Mouse (Mus musculus) hindbrain, embryonic 14.5 days (tissue): ENCODE results near the gene Spata13. TPM values are rescaled to one million over a fixed set of nuclear protein-coding genes. Genes with fewer than 3 reads are reported as not detected.

ENCODE experiments used
- ATAC-seq: fragments of 200-750 bp; cut with Nextera tagmentation; 2 replicates; pipeline ENCODE4 v1.8.0; 2017; ENCODE audit warnings: moderate number of reproducible peaks, mild to moderate bottlenecking, moderate TSS enrichment, moderate library complexity; ENCODE audit not compliant: low FRiP score
- DNase-seq: peaks from one replicate; pipeline ENCODE4 v3.0.0-alpha.2; 2015; ENCODE audit warnings: low spot score
- H3K27ac ChIP-seq: fragments of 300-500 bp; sonication (generic); 2 replicates; pipeline ENCODE4 v1.5.1; 2014; ENCODE audit warnings: mild to moderate bottlenecking, moderate library complexity
- H3K27me3 ChIP-seq: fragments of 300-500 bp; sonication (generic); 2 replicates; pipeline ENCODE4 v1.6.1; 2014; ENCODE audit warnings: mild to moderate bottlenecking, low read length, mixed read lengths; ENCODE audit not compliant: control insufficient read depth, insufficient read depth
- H3K36me3 ChIP-seq: fragments of 300-500 bp; sonication (generic); replicated peaks from 2 replicates; pipeline ENCODE4 v1.6.1; 2014; ENCODE audit not compliant: control insufficient read depth, insufficient read depth
- H3K4me1 ChIP-seq: fragments of 300-500 bp; sonication (generic); replicated peaks from 2 replicates; pipeline ENCODE4 v1.6.1; 2014; ENCODE audit warnings: antibody characterized with exemption, low read length, mixed read lengths; ENCODE audit not compliant: control insufficient read depth, insufficient read depth
- H3K4me2 ChIP-seq: fragments of 300-500 bp; sonication (generic); replicated peaks from 2 replicates; pipeline ENCODE4 v1.6.1; 2014; ENCODE audit warnings: mild to moderate bottlenecking, moderate library complexity
- H3K4me3 ChIP-seq: fragments of 300-500 bp; sonication (generic); replicated peaks from 2 replicates; pipeline ENCODE4 v1.5.1; 2014; ENCODE audit warnings: mild to moderate bottlenecking, low read length
- H3K9ac ChIP-seq: fragments of 300-500 bp; sonication (generic); 2 replicates; pipeline ENCODE4 v1.6.1; 2014
- H3K9me3 ChIP-seq: fragments of 300-500 bp; sonication (generic); 2 replicates; pipeline ENCODE4 v1.6.1; 2016; ENCODE audit warnings: low read length; ENCODE audit not compliant: control insufficient read depth
- WGBS: fragments of 180-500 bp; shearing (Covaris S2); extraction: QIAGEN DNeasy Blood & Tissue Kit; methylation state at CpG from one replicate; pipeline ENCODE4 v1.1.7; 2014; 5-methylcytosine and 5-hydroxymethylcytosine counted together
- polyA plus RNA-seq: library from polyadenylated mRNA; unstranded; fragments of >200 nt; fragmentation: Nextera tagmentation; extraction: Ambion mirVana; gene quantifications from 2 replicates; pipeline ENCODE4 v1.2.1, GENCODE M21; 2014

Spata13 gene
- polyA plus RNA-seq, 1 experiment from 2014 or later, result 26.2 TPM

DNA sequence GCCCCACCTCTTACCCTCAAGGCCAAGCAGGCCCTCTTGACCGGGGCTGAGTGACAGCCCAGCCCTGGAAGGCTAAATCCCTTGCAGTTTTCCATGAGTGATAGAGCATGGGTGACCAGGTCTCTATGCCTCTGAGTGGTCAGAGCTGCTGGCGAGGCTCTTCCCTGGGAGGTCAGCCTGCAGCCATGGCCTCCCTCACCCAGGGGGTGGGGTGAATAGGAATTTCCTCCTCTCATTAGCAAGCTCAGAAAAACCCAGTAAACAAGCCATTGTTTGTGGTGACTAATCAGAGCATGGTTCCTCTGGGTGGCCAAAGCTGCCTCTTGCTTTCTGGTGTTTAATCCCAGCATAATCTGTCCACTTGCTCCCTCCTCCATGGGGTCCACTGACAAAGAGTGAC, 131.2 kb downstream of the Spata13 start:
- Histone ChIP-seq H3K4me1 (no peaks in the 10 kb centered on the region; the same call in 1 of the 2 replicates), H3K27me3 (no peaks in the 10 kb centered on the region), H3K4me2 (no peak overlapping the region), H3K9me3 (no peaks in the 10 kb centered on the region), H3K9ac (no peak overlapping the region), H3K27ac (no peak overlapping the region), H3K36me3 (peaks cover 9% of the 10 kb centered on the region; the same call in 1 of the 2 replicates), H3K4me3 (no peak overlapping the region)
- WGBS, result 67% methylated on average over 2 of the region's 2 CpGs
- DNase-seq (no peak), ATAC-seq (no peak)

DNA sequence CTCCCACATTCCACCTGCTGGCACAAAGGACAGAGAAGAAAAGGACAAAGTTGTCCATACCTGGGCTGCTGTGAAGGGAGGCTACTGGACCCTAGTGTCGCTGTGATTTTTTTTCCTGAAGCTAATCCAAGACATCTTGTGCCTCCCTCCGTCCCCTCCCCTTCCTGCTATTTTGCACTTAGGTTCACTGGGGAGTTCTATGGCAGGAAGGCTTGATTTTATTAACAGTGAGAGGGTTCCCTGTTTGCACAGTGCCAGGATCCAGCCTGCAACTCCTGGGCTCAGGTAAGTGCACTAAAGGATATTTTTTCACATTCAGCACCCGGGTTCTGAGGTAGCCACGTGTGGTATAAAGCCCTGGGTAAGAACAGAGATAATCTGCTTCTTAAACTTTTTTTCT, 134.1 kb downstream of the Spata13 start, which contains the start of gene C1qtnf9:
Gene C1qtnf9, plus strand, starts transcription at position 251 of the 400 bp plus-strand sequence.
- no peak within 1 kb of the TSS for H3K9ac ChIP-seq
- H3K36me3 ChIP-seq, result no peaks in the 10 kb centered on the region
- no peaks in the 10 kb centered on the region; the same call in none of the 2 replicates for H3K4me1 ChIP-seq
- no peaks in the 10 kb centered on the region for H3K9me3 ChIP-seq
- ATAC-seq (no peak), DNase-seq (no peak)
- H3K4me2 ChIP-seq, result no peak within 1 kb of the TSS
- no peaks in the 10 kb centered on the region for H3K27me3 ChIP-seq
- 76% methylated on average over 4 of the region's 4 CpGs for WGBS
- H3K4me3 ChIP-seq, result no peak within 1 kb of the TSS
- no peak within 1 kb of the TSS for H3K27ac ChIP-seq

DNA sequence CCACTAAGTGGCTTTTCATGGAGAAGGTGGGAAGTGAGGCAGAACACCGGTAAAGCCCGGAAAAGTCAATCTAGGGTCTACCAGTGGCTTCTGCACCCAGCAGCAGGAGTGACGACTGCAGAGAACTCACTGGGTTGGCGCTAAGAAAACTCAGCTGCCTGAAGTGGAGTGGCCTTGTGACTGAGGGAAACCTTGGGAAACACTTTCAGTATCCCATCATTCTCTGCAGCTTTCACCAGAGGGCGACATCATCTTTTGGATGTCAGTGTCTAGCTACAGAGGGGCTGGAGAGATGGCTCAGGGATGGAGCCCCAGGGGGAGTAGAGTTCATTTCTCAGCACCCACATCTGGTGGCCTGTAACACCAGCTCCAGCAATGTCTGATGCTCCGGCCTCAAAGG, 135.5 kb downstream of the Spata13 start:
- Histone ChIP-seq H3K36me3 (no peaks in the 10 kb centered on the region), H3K4me2 (no peak overlapping the region), H3K4me1 (no peaks in the 10 kb centered on the region; the same call in none of the 2 replicates), H3K9ac (no peak overlapping the region), H3K4me3 (no peak overlapping the region), H3K27ac (no peak overlapping the region), H3K27me3 (no peaks in the 10 kb centered on the region), H3K9me3 (no peaks in the 10 kb centered on the region)
- WGBS, result 45% methylated on average over 6 of the region's 6 CpGs
- DNase-seq, result no peak
- ATAC-seq, result no peak

DNA sequence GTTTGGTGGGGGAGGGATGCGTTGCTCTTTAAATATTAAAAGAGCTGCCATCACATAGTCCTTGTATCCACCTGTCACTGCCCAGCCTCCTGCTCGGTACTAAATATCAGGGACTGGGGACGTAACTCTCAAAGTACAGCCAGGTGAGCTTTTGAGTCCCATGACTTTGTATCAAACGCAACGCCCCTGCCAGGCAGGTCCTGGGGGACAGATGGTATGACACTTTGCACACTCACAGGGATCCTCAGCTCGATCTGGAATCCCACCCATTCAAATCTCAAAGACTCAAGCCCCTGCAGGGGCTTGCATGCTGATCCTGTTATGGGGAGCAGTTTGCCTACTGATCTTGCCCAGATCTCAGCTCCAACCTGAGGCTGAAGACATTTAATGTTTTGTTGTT, 136.8 kb downstream of the Spata13 start:
- WGBS, result 81% methylated on average over 6 of the region's 6 CpGs
- no peak overlapping the region for H3K27ac ChIP-seq
- H3K36me3 ChIP-seq, result no peaks in the 10 kb centered on the region
- H3K4me2 ChIP-seq, result peak overlapping the region; percentile 57; the same call in 1 of the 2 replicates
- H3K4me1 ChIP-seq, result no peaks in the 10 kb centered on the region; the same call in 1 of the 2 replicates
- H3K27me3 ChIP-seq, result no peaks in the 10 kb centered on the region
- no peaks in the 10 kb centered on the region for H3K9me3 ChIP-seq
- no peak overlapping the region for H3K4me3 ChIP-seq
- peak overlapping the region; percentile 62; the same call in 1 of the 2 replicates for H3K9ac ChIP-seq
- DNase-seq (no peak), ATAC-seq (peak; percentile 21)

DNA sequence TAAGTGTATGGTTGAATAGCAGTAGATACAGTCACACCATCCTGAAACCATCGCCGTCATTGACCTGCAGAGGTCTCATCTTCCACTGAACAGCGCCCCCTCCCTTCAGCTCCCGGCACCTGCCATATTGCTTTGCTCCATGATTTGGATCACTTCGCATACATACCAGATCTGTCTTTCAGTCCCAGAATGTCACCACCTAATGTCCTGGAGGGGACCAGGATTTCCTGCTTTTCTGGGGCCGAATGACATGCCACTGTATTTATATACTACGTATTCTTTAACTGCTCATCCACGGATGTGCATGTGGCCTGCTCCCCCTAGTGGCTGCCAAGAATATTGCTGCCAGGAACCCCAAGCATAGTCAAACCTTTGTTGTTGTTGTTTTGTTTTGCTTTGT, 137.3 kb downstream of the Spata13 start:
- 6% methylated on average over 8 of the region's 8 CpGs for WGBS
- Histone ChIP-seq H3K27ac (no peak overlapping the region), H3K4me2 (peak overlapping the region; percentile 57), H3K36me3 (no peaks in the 10 kb centered on the region), H3K4me3 (peak overlapping the region; percentile 32), H3K9me3 (no peaks in the 10 kb centered on the region), H3K4me1 (no peaks in the 10 kb centered on the region; the same call in 1 of the 2 replicates), H3K9ac (peak overlapping the region; percentile 62), H3K27me3 (no peaks in the 10 kb centered on the region)
- peak; percentile 86 for ATAC-seq
- peak; percentile 84 for DNase-seq

DNA sequence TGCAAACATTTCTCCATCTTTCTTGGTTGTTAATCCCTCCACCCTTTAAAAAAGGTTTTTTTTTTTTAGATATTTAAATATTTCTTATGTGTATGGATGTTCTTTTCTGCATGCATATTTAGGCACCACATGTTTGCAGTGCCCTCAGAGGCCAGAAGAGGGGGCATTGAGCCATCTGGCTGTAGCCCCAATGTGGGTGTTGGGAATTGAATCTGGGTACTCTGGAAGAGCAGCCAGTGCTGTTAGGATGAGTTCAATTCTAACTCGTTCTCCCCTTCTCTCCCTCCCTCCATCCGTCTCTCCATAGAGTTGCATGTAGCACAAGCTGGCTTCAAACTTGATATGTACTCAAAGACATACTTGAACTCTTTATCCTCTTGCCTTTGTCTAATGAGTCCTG, 139.7 kb downstream of the Spata13 start:
- Histone ChIP-seq H3K4me2 (no peak overlapping the region), H3K4me1 (no peaks in the 10 kb centered on the region; the same call in 1 of the 2 replicates), H3K27ac (no peak overlapping the region), H3K27me3 (no peaks in the 10 kb centered on the region), H3K9me3 (no peaks in the 10 kb centered on the region), H3K4me3 (no peak overlapping the region), H3K36me3 (no peaks in the 10 kb centered on the region), H3K9ac (no peak overlapping the region)
- WGBS, result 83% methylated on average over 2 of the region's 2 CpGs
- no peak for ATAC-seq
- no peak for DNase-seq

DNA sequence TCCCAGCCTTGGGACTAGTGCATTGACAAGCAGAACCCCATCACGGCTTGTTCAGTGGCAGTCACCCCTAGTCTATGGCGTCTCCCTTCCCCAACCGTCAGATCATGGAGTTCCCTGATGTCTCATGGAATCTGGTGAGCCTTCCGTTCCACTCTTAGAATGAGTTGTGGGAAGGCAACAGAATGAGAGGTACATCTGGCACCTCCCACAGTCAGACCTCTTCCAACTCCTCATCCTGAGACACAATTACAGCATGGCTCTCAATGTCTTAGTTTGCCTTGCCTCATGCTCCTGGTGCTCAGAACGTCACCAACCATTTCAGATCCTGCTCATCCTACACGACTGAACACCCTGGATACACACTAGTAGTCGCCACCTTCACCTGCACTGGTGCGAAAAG, 142.7 kb downstream of the Spata13 start:
- Histone ChIP-seq H3K27me3 (no peaks in the 10 kb centered on the region), H3K9me3 (no peaks in the 10 kb centered on the region), H3K4me1 (no peaks in the 10 kb centered on the region), H3K36me3 (no peaks in the 10 kb centered on the region), H3K27ac (no peak overlapping the region), H3K4me3 (no peak overlapping the region), H3K9ac (no peak overlapping the region), H3K4me2 (no peak overlapping the region)
- WGBS, result 82% methylated on average over 8 of the region's 8 CpGs
- DNase-seq, result no peak
- ATAC-seq, result no peak

DNA sequence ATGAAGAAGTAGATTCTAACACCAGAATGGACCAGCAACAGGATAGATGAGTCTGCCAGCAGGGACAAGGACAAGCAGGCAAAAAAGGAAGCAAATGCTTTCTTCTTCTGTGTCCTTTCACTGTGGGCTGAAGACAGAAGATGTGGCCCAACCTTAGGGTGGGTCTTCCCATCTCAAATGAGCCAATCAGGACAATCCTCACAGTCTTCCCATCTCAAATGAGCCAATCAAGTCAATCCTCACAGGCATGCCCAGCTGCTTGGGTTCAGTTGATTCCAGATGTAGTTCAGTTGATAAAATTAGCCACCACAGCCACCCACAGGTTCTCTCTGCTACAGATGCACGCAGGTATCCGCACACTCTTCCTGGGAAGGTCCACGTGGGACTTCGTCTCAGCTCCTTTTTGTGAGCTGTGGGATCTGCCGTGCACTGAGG, 143.7 kb downstream of the Spata13 start:
- Histone ChIP-seq H3K27me3 (no peaks in the 10 kb centered on the region), H3K9me3 (no peaks in the 10 kb centered on the region), H3K27ac (no peak overlapping the region), H3K4me2 (no peak overlapping the region), H3K4me1 (no peaks in the 10 kb centered on the region), H3K9ac (no peak overlapping the region), H3K36me3 (no peaks in the 10 kb centered on the region), H3K4me3 (no peak overlapping the region)
- ATAC-seq, result no peak
- 91% methylated on average over 5 of the region's 5 CpGs for WGBS
- DNase-seq, result no peak

DNA sequence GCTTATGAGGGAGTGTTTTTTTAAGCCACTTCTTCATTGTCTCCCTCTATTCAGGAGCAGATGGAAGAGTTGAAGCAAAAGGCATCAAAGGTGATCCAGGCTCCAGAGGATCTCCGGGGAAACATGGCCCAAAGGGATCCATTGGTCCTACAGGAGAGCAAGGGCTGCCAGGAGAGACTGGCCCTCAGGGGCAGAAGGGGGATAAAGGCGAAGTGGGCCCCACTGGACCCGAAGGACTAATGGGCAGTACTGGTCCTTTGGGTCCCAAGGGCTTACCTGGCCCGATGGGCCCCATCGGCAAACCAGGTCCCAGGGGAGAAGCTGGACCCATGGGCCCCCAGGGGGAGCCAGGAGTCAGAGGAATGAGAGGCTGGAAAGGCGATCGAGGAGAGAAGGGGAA, 145.4 kb downstream of the Spata13 start:
- Histone ChIP-seq H3K27ac (no peak overlapping the region), H3K9me3 (no peaks in the 10 kb centered on the region), H3K4me1 (no peaks in the 10 kb centered on the region), H3K4me3 (no peak overlapping the region), H3K4me2 (no peak overlapping the region), H3K27me3 (no peaks in the 10 kb centered on the region), H3K9ac (no peak overlapping the region), H3K36me3 (no peaks in the 10 kb centered on the region)
- 91% methylated on average over 7 of the region's 7 CpGs for WGBS
- DNase-seq (no peak), ATAC-seq (no peak)

DNA sequence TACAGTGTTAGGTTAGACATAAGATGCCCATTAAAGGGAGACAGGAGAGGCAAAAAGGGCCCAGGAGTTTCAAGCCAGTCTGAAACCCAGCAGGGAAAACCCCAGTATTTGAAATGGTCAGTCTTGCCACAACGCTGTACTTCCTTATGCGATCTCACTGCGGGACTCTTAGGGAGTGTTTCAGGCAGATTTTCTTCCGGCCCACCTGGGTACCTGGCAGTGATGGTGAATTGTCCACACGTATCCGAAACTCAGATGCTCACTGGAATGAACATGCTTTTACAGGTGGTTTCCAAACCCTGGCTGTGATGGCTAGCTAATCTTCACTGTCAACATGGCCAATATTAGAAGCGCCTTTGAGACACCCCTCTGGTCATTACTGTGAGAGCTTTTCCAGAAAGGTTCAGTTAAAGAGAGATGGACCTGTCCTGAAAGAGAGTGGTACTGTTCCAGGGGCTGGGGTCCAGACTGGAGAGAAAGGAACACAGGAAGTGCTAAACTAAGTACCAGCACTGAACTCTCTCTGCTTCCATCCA, 148.4 kb downstream of the Spata13 start:
- no peaks in the 10 kb centered on the region for H3K36me3 ChIP-seq
- no peak overlapping the region for H3K27ac ChIP-seq
- no peak overlapping the region for H3K4me3 ChIP-seq
- DNase-seq (no peak), ATAC-seq (no peak)
- no peaks in the 10 kb centered on the region for H3K27me3 ChIP-seq
- no peak overlapping the region for H3K4me2 ChIP-seq
- H3K9me3 ChIP-seq, result no peaks in the 10 kb centered on the region
- 48% methylated on average over 7 of the region's 7 CpGs for WGBS
- H3K9ac ChIP-seq, result no peak overlapping the region
- peaks cover 5% of the 10 kb centered on the region; the same call in 1 of the 2 replicates for H3K4me1 ChIP-seq
